Mouse (Mus musculus) B cell, adult 2 months (primary cell): ENCODE results near the gene Gsg1.

Experiments used
- DNase-seq, 2 experiments: peaks; one replicate each; pipeline ENCODE4 v3.0.0; 2022

The Gsg1 gene

GRCm38 (mm10) chr6:135203737-135204136 lies 50.4 kb downstream of the Gsg1 start:
- no peak for DNase-seq

- no peak for DNase-seq
Measured at GRCm38 (mm10) chr6:135202668-135203067, 51.5 kb downstream of the Gsg1 start.

GRCm38 (mm10) chr6:135200122-135200957 lies 53.8 kb downstream of the Gsg1 start:
- DNase-seq, result no peak

DNA sequence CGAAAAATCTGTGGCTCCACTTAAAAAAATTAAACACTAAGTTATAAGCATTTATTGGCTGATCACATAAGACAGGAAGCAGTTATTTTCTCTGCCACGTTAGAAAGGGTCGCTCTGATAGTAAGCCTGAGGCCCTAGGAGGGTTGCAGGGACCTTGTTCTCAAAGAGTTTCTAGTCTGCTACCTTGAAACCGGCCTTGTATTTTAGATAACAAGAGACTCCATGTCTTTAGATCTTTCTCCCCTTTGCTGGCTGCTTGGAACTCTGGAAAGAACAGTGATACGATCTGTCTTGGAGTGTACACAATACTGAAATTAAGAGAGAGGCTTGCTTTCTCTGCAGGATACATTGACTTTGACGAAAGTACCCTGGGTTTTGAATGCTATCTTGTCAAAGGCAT lies 55.4 kb downstream of the Gsg1 start:
- DNase-seq, result no peak

GRCm38 (mm10) chr6:135197921-135198532 lies 56.1 kb downstream of the Gsg1 start, which contains the start of the genes Fam234b and Hebp1:
Fam234b (plus strand) TSS chr6:135197977.
Hebp1 (minus strand) TSS chr6:135198022.
- DNase-seq, result peak; percentile 81 to 83

DNA sequence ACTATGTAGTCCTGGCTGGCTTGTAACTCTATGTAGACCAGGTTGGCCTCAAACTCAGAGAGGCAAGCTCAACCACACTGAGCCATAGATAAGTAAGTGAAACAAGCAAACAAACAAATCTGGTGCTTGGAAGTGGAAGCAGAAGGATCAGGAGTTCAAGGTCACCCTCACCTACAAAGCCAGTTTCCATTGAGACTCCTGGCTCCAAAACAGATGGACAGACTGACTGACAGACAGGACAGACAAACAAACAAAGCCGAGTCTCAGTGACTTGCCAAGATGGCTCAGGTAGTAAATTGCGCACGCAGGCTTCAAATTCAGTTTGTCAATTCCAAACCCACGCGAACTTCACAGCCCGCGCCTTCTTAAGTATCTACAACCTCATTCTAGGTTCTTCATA lies 56.7 kb downstream of the Gsg1 start:
- no peak for DNase-seq

GRCm38 (mm10) chr6:135196707-135197106 lies 57.4 kb downstream of the Gsg1 start:
- DNase-seq, result no peak

GRCm38 (mm10) chr6:135194907-135195306 lies 59.2 kb downstream of the Gsg1 start:
- no peak for DNase-seq

GRCm38 (mm10) chr6:135193733-135194132 lies 60.4 kb downstream of the Gsg1 start:
- DNase-seq, result no peak

DNA sequence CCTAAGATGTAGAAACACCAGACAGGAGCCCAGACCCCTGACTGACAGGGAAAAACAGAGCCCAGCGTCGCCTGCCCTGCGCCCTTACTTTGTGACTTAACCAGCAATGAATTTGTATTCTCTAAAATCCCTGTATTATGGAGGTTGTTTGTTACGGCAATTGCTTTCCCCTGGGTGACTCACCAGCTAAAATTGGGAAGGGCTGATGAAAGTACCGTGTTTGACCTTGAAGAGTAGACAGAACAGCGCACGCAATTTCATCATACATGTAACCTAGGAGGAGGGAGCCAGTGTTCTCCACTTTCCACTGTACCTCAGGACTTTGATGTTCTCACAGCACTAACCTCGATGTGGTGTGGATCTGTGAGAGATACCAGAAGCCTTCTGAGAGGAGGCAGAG lies 61.2 kb downstream of the Gsg1 start:
- no peak for DNase-seq

GRCm38 (mm10) chr6:135191906-135192305 lies 62.2 kb downstream of the Gsg1 start:
- DNase-seq, result no peak

DNA sequence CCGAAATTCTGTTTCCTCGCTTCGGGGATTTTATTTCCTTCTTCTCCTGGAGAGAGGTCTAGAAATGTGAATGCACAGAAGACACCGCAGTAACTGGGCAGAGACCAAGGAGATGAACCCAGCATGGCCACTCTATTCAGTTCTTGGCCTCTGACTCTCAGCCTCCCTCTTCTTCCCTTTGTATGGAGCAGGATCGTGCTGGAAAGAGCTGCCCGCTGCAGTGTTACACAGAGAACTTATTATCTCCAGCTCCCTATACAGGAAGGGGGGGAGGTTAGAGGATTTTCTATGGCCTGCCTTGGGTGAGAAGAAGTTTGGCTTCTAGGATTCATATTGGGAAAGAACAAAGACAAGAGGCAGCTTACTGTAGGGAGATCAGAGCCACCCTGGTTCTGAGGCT lies 64.0 kb downstream of the Gsg1 start:
- DNase-seq, result no peak

DNA sequence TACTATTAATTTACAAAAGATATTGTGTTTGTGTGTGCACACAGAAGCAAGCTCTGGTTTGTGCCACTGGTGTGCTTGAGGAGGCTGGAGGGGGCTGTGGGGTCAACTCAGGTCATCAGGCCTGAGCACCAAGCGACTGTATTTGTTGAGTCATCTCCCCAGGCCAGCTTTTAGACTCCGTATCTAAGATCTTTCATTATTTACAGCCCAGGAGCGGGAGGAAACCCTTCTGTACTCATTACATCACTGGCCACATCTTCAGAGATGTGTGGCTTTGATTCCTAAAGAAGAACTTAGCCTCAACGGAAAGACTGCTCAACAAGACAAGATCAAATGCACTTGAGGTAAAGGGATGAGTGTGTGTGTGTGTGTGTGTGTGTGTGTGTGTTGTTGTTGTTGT lies 65.5 kb downstream of the Gsg1 start:
- DNase-seq, result no peak
